ENCODE assay signal across 8 mouse cellular contexts in the genomic region with DNA sequence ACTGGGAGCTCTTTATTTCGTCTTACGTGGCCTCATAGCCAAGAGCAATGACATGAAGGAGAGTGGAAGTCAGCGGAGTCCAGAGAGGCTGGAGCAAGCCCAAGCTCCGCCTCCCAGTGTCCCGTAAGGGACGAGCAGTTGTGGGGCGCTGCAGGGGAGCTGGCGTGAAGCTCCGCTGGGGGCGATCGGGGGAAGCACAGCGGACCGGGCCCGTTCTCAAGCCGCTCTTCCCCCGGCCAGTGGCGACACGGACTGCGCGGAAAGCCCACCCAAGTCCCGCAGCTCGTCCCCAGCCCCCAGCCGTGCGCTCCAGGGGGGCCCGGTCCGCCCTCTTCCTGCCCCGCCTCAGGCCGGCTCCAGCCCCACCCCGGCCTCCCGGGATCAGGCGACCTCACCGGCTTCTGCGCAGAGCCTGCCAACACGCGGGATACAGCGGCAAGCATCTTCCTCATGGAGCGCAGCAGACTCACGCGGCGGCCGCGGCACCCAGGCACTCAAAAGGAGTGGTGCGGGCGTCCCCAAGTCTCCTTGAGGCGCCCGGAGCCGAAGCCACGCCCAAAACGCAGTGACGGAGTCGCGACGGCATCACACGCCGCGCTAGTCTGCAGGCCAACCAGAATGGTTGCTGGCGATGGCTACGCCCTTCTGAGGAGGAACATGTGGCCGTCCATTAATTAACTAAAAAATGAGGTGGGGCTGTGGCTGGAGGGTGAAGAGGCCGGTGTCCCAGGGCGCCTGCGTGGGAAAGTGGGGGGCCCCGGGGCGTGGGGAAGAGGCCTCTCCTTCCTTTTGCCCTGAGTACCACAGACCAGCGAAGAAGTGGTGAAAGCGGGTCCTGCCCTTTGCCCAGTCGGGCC. TPM values are rescaled to one million over a fixed set of nuclear protein-coding genes. Genes with fewer than 3 reads are reported as not detected.
A peak's percentile ranks its signal among the peaks of the same experiment; 100 is the strongest.
DNase-seq lines count a peak whose midpoint lies in the region; ATAC-seq and TF ChIP-seq lines count a peak whose summit lies in the region.

Pdha1 (minus strand) TSS at position 553 of the 857 bp plus-strand sequence.

- peak within 1 kb of the TSS; percentile 87; the same call in 1 of the 2 replicates for H3K4me2 ChIP-seq in CH12.LX (ENCODE audit: insufficient read depth, low read depth, poor library complexity, severe bottlenecking)
- peak within 1 kb of the TSS; percentile 67 for H3K4me2 ChIP-seq in forebrain, embryonic 12.5 days
- H3K4me2 ChIP-seq in heart, postnatal 0 days (ENCODE audit: low read depth, low read length), result peak within 1 kb of the TSS; percentile 68
- H3K4me2 ChIP-seq in liver, postnatal 0 days (ENCODE audit: low read depth, low read length), result peak within 1 kb of the TSS; percentile 76
- H3K4me2 ChIP-seq in neural tube, embryonic 14.5 days (ENCODE audit: low read depth, low read length), result peak within 1 kb of the TSS; percentile 61

- 18% methylated on average over 55 of the region's 67 CpGs for WGBS in forebrain, embryonic 12.5 days
- 22% methylated on average over 62 of the region's 67 CpGs for WGBS in heart, postnatal 0 days
- 21% methylated on average over 62 of the region's 67 CpGs for WGBS in large intestine, adult 2 months
- 17% methylated on average over 52 of the region's 67 CpGs for WGBS in liver, postnatal 0 days (ENCODE audit: insufficient replicate concordance)
- 17% methylated on average over 55 of the region's 67 CpGs for WGBS in neural tube, embryonic 14.5 days

- H3K9me3 ChIP-seq in CH12.LX (replicated peaks; ENCODE audit: low read length), result no peaks in the 10 kb centered on the region
- H3K9me3 ChIP-seq in forebrain, embryonic 12.5 days, result no peaks in the 10 kb centered on the region
- no peaks in the 10 kb centered on the region for H3K9me3 ChIP-seq in heart, postnatal 0 days (replicated peaks; ENCODE audit: control insufficient read depth, low read length)
- no peaks in the 10 kb centered on the region for H3K9me3 ChIP-seq in liver, postnatal 0 days (ENCODE audit: low read length)
- H3K9me3 ChIP-seq in neural tube, embryonic 14.5 days (ENCODE audit: control insufficient read depth, low read length), result no peaks in the 10 kb centered on the region

- peak within 1 kb of the TSS; percentile 69 for H3K27ac ChIP-seq in CH12.LX (ENCODE audit: insufficient read depth, low read depth)
- peak within 1 kb of the TSS; percentile 82 for H3K27ac ChIP-seq in forebrain, embryonic 12.5 days
- H3K27ac ChIP-seq in heart, postnatal 0 days (ENCODE audit: low read depth), result peak within 1 kb of the TSS; percentile 98
- peak within 1 kb of the TSS; percentile 90 for H3K27ac ChIP-seq in liver, postnatal 0 days (ENCODE audit: low read depth)
- H3K27ac ChIP-seq in neural tube, embryonic 14.5 days (ENCODE audit: low read depth, low read length), result peak within 1 kb of the TSS; percentile 84

- peaks cover 30% of the 10 kb centered on the region for H3K79me2 ChIP-seq in CH12.LX (replicated peaks; ENCODE audit: control insufficient read depth, extremely low read depth, insufficient read depth, poor library complexity, severe bottlenecking)

- DNase-seq in CH12.LX (ENCODE audit: extremely low read depth), result peak; percentile 83
- peak; percentile 66 for DNase-seq in c-Kit-positive CD71-positive TER-119-negative erythroid progenitor cells, embryonic 14.5 days (ENCODE audit: low read depth)
- DNase-seq in heart, postnatal 0 days (ENCODE audit: low spot score), result peak; percentile 84
- peak; percentile 48 for DNase-seq in large intestine, adult 2 months (ENCODE audit: low read depth, low spot score)
- peak; percentile 87 for DNase-seq in liver, postnatal 0 days
- DNase-seq in testis, postnatal 10 days (ENCODE audit: low spot score), result peak; percentile 85

- peak; percentile 98 for ATAC-seq in forebrain, embryonic 12.5 days (ENCODE audit: low FRiP score)
- ATAC-seq in heart, postnatal 0 days (ENCODE audit: insufficient read depth, low read depth), result peak; percentile 94
- ATAC-seq in liver, postnatal 0 days, result peak; percentile 97
- ATAC-seq in neural tube, embryonic 14.5 days (ENCODE audit: low read depth), result peak; percentile 99

- no peak for TF ChIP-seq CTCF in CH12.LX (conservative IDR thresholded peaks at IDR 0.05 in 1 of 2, IDR thresholded peaks at IDR 0.05 in 1 of 2; ENCODE audit: low read depth in 2 of 2, low read length in 2 of 2)
- TF ChIP-seq CTCF in heart, postnatal 0 days (IDR thresholded peaks at IDR 0.05; ENCODE audit: low read depth), result no peak
- TF ChIP-seq CTCF in liver, postnatal 0 days (IDR thresholded peaks at IDR 0.05; ENCODE audit: low read depth), result no peak

- H3K9ac ChIP-seq in CH12.LX (ENCODE audit: insufficient read depth, low read depth), result peak within 1 kb of the TSS; percentile 59
- peak within 1 kb of the TSS; percentile 68 for H3K9ac ChIP-seq in forebrain, embryonic 12.5 days
- peak within 1 kb of the TSS; percentile 81 for H3K9ac ChIP-seq in heart, postnatal 0 days (replicated peaks; ENCODE audit: low read depth, low read length)
- peak within 1 kb of the TSS; percentile 83 for H3K9ac ChIP-seq in liver, postnatal 0 days (replicated peaks)
- H3K9ac ChIP-seq in neural tube, embryonic 14.5 days (replicated peaks; ENCODE audit: low read depth, low read length), result peak within 1 kb of the TSS; percentile 66

- no peaks in the 10 kb centered on the region for H3K36me3 ChIP-seq in CH12.LX (replicated peaks in 1 of 2; ENCODE audit: control insufficient read depth in 1 of 2, insufficient read depth in 1 of 2, low read length in 1 of 2)
- H3K36me3 ChIP-seq in forebrain, embryonic 12.5 days (replicated peaks), result no peaks in the 10 kb centered on the region
- H3K36me3 ChIP-seq in heart, postnatal 0 days (replicated peaks; ENCODE audit: control insufficient read depth, insufficient read depth, low read length), result no peaks in the 10 kb centered on the region
- no peaks in the 10 kb centered on the region for H3K36me3 ChIP-seq in liver, postnatal 0 days (replicated peaks; ENCODE audit: insufficient read depth, low read length)
- no peaks in the 10 kb centered on the region for H3K36me3 ChIP-seq in neural tube, embryonic 14.5 days (ENCODE audit: control insufficient read depth, insufficient read depth, low read length)

- dilution Hi-C loops in CH12.LX (cut with MboI; ENCODE audit: extremely low pct_ligation_motif_present, extremely low pct_unique_long_range_greater_than_20kb, low sequenced_read_pairs), result no loop called here

- no peak for TF ChIP-seq EP300 in CH12.LX (IDR thresholded peaks at IDR 0.05; ENCODE audit: low read length)
- TF ChIP-seq EP300 in heart, postnatal 0 days (IDR thresholded peaks at IDR 0.05; ENCODE audit: low read depth), result no peak
- TF ChIP-seq EP300 in liver, postnatal 0 days (IDR thresholded peaks at IDR 0.05; ENCODE audit: low read depth), result no peak

- peak within 1 kb of the TSS; percentile 66 to 79 (median 78) for H3K4me3 ChIP-seq in CH12.LX (replicated peaks in 1 of 3; ENCODE audit: low read depth in 2 of 3, low read length in 2 of 3, poor library complexity in 1 of 3)
- peak within 1 kb of the TSS; percentile 64 for H3K4me3 ChIP-seq in forebrain, embryonic 12.5 days (replicated peaks)
- H3K4me3 ChIP-seq in heart, postnatal 0 days (ENCODE audit: low read depth, low read length), result peak within 1 kb of the TSS; percentile 77
- peak within 1 kb of the TSS; percentile 75 for H3K4me3 ChIP-seq in liver, postnatal 0 days (ENCODE audit: low read depth, low read length)
- peak within 1 kb of the TSS; percentile 52 for H3K4me3 ChIP-seq in neural tube, embryonic 14.5 days (ENCODE audit: low read depth, low read length)

- in situ Hi-C loops in CH12.LX (cut with MboI; ENCODE audit: low pct_ligation_motif_present, low pct_unique_long_range_greater_than_20kb, low sequenced_read_pairs), result no loop called here

- TF ChIP-seq POLR2A in CH12.LX (IDR thresholded peaks at IDR 0.05; ENCODE audit: low read depth, low read length), result peak; percentile 81

- peaks cover 0 to 8% of the 10 kb centered on the region in 2 experiments; a peak in 2 of 4 replicates for H3K4me1 ChIP-seq in CH12.LX (ENCODE audit: control insufficient read depth in 1 of 2, insufficient read depth in 2 of 2)
- H3K4me1 ChIP-seq in forebrain, embryonic 12.5 days, result peaks cover 9% of the 10 kb centered on the region; the same call in 1 of the 2 replicates
- no peaks in the 10 kb centered on the region; the same call in 1 of the 2 replicates for H3K4me1 ChIP-seq in heart, postnatal 0 days (ENCODE audit: control insufficient read depth, insufficient read depth)
- 0 out of 2 replicates have a peak, but pooled peaks cover 9% of the 10 kb centered on the region for H3K4me1 ChIP-seq in liver, postnatal 0 days (ENCODE audit: insufficient read depth)
- 0 out of 2 replicates have a peak, but pooled peaks cover 2% of the 10 kb centered on the region for H3K4me1 ChIP-seq in neural tube, embryonic 14.5 days (ENCODE audit: control insufficient read depth, insufficient read depth, low read length)

- TF ChIP-seq RAD21 in CH12.LX (IDR thresholded peaks at IDR 0.05; ENCODE audit: low read depth, low read length), result no peak

- no peaks in the 10 kb centered on the region for H3K27me3 ChIP-seq in CH12.LX (replicated peaks)
- peaks cover 11% of the 10 kb centered on the region; the same call in 1 of the 2 replicates for H3K27me3 ChIP-seq in forebrain, embryonic 12.5 days
- no peaks in the 10 kb centered on the region for H3K27me3 ChIP-seq in heart, postnatal 0 days (ENCODE audit: control insufficient read depth, insufficient read depth, low read length)
- no peaks in the 10 kb centered on the region for H3K27me3 ChIP-seq in liver, postnatal 0 days (ENCODE audit: insufficient read depth, low read length)
- no peaks in the 10 kb centered on the region for H3K27me3 ChIP-seq in neural tube, embryonic 14.5 days (ENCODE audit: control insufficient read depth, insufficient read depth, low read length)

TF ChIP-seq in CH12.LX, 34 proteins besides CTCF, POLR2A, EP300 and RAD21:
- TF ChIP-seq NRF1 (IDR thresholded peaks at IDR 0.05; ENCODE audit: low read depth, low read length) (peak; percentile 81), UBTF (IDR thresholded peaks at IDR 0.05; ENCODE audit: low read depth, low read length) (no peak), NELFE (IDR thresholded peaks at IDR 0.05; ENCODE audit: low read depth, low read length) (peak; percentile 42; the same call in 1 of the 2 replicates), MAX (IDR thresholded peaks at IDR 0.05; ENCODE audit: low read length) (peak; percentile 50; the same call in 1 of the 2 replicates)

RNA-seq across cellular contexts. Expression of gene Pdha1, which starts in this region (rescaled TPM):
- total RNA-seq in CH12.LX (2012; rRNA removed) (99.5 and 114 TPM in 2 replicates), CH12.LX (2014; rRNA removed) (153 and 154 TPM in 2 replicates)
- 112 and 120 TPM in 2 replicates for polyA plus RNA-seq in CH12.LX (2012; ENCODE audit: insufficient read length, low read depth)
- 93.7 and 96.5 TPM in 2 replicates for polyA plus RNA-seq in forebrain, embryonic 12.5 days (2016; fragmentation: Nextera tagmentation; extraction: Ambion mirVana)
- 388 and 396 TPM in 2 replicates for total RNA-seq in heart, postnatal 0 days (2014; rRNA removed; ENCODE audit: low replicate concordance)
- polyA plus RNA-seq in heart, postnatal 0 days (2015; fragmentation: Nextera tagmentation; extraction: Ambion mirVana), result 484 and 506 TPM in 2 replicates
- 47.4 and 66.2 TPM in 2 replicates for polyA plus RNA-seq in large intestine, adult 2 months (2012; rRNA removed)
- polyA plus RNA-seq in liver, postnatal 0 days (2015; fragmentation: Nextera tagmentation; extraction: Ambion mirVana), result 45.5 and 49.3 TPM in 2 replicates
- 153 and 154 TPM in 2 replicates for polyA plus RNA-seq in neural tube, embryonic 14.5 days (2014; fragmentation: Nextera tagmentation; extraction: Ambion mirVana)

Comparison
In these comparisons a context has a peak if more than half of its experiments do, and no peak if none do; other contexts are left out.
1. Peak in every context shown above with its lines: DNase-seq, ATAC-seq, H3K4me3 ChIP-seq and H3K27ac ChIP-seq.